Mouse (Mus musculus) hindbrain, embryonic 13.5 days (tissue): ENCODE results near the gene Birc5. TPM values are rescaled to one million over a fixed set of nuclear protein-coding genes. Genes with fewer than 3 reads are reported as not detected.

Experiments used
- ATAC-seq: fragments of 200-750 bp; cut with Nextera tagmentation; 2 replicates; pipeline ENCODE4 v1.8.0; 2017; ENCODE audit warnings: moderate TSS enrichment; ENCODE audit not compliant: low FRiP score
- H3K27ac ChIP-seq: fragments of 300-500 bp; sonication (generic); 2 replicates; pipeline ENCODE4 v1.5.1; 2015; ENCODE audit warnings: inconsistent platforms, mild to moderate bottlenecking, moderate library complexity
- H3K27me3 ChIP-seq: fragments of 300-500 bp; sonication (generic); 2 replicates; pipeline ENCODE4 v1.6.1; 2015; ENCODE audit warnings: mild to moderate bottlenecking, inconsistent platforms
- H3K36me3 ChIP-seq: fragments of 300-500 bp; sonication (generic); 2 replicates; pipeline ENCODE4 v1.6.1; 2015; ENCODE audit warnings: mild to moderate bottlenecking, inconsistent platforms
- H3K4me1 ChIP-seq: fragments of 300-500 bp; sonication (generic); replicated peaks from 2 replicates; pipeline ENCODE4 v1.6.1; 2015; ENCODE audit warnings: inconsistent platforms
- H3K4me2 ChIP-seq: fragments of 300-500 bp; sonication (generic); 2 replicates; pipeline ENCODE4 v1.6.1; 2015; ENCODE audit warnings: inconsistent platforms, mild to moderate bottlenecking, moderate library complexity
- H3K4me3 ChIP-seq: fragments of 300-500 bp; sonication (generic); 2 replicates; pipeline ENCODE4 v1.5.1; 2015; ENCODE audit warnings: mild to moderate bottlenecking, inconsistent platforms
- H3K9ac ChIP-seq: fragments of 300-500 bp; sonication (generic); 2 replicates; pipeline ENCODE4 v1.6.1; 2015; ENCODE audit warnings: mild to moderate bottlenecking, inconsistent platforms
- H3K9me3 ChIP-seq: fragments of 300-500 bp; sonication (generic); 2 replicates; pipeline ENCODE4 v1.6.1; 2016; ENCODE audit warnings: inconsistent platforms
- WGBS: fragments of 180-500 bp; shearing (Covaris S2); methylation state at CpG from one replicate; pipeline ENCODE4 v1.1.7; 2015; 5-methylcytosine and 5-hydroxymethylcytosine counted together
- polyA plus RNA-seq: library from polyadenylated mRNA; unstranded; fragments of >200 nt; fragmentation: Nextera tagmentation; extraction: Ambion mirVana; gene quantifications from 2 replicates; pipeline ENCODE4 v1.2.1, GENCODE M21; 2015

The Birc5 gene
- polyA plus RNA-seq, 1 experiment from 2014 or later = 56.0 TPM

DNA sequence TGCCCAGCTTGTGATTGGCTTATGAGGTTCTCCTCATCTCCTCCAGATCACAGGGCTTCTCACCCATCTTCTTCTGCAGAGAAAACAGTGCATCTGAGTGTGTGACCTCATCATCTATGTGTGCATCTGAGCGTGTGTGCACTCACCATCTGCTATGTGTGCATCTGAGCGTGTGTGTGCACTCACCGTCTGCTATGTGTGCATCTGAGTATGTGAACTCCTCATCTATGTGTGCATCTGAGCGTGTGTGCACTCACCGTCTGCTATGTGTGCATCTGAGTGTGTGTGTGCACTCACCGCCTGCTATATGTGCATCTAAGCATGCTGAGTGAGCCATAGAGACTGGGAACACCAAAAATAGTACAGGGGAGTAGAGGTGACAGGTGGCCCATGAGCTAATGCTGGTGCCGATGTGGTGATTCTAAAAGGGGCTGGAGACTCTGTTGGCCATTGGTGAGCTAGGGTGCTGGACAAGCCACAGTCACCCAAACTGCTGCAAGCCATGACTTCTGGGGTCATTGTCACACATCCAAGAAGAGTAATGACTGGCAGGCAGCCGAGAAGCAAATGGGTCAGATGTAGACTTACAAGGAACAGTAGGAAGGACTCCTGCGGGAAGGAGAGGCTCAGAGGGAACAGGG is 31.4 kb downstream of the Birc5 start:
- no peak overlapping the region for H3K4me2 ChIP-seq
- peaks cover 35% of the 10 kb centered on the region for H3K4me1 ChIP-seq
- H3K36me3 ChIP-seq = no peaks in the 10 kb centered on the region
- peaks cover 35% of the 10 kb centered on the region for H3K27me3 ChIP-seq
- ATAC-seq = no peak
- H3K27ac ChIP-seq = no peak overlapping the region
- no peak overlapping the region for H3K4me3 ChIP-seq
- no peak overlapping the region for H3K9ac ChIP-seq
- 89% methylated on average over 9 of the region's 9 CpGs for WGBS
- no peaks in the 10 kb centered on the region for H3K9me3 ChIP-seq

DNA sequence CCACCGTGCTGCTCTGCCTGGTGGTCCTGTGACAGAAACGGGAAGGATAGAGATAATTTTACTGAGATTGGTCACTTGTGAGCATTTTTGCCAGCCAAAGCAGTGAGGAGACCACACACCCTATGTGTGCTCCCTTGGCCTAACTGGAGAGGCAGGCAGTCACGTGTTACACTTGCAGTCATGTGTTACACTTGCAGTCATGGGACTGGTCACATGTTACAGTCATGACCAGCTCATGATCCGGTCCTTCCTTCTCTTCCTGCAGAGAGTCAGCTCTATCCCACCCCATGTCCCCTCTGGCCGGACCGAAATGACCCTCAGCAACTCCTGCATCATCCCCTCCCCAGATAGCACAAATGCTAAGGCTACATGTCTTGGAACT is 31.9 kb downstream of the Birc5 start:
- no peak for ATAC-seq
- WGBS = 80% methylated on average over 6 of the region's 6 CpGs
- Histone ChIP-seq H3K4me1 (peaks cover 32% of the 10 kb centered on the region), H3K9me3 (no peaks in the 10 kb centered on the region), H3K36me3 (no peaks in the 10 kb centered on the region), H3K4me3 (no peak overlapping the region), H3K9ac (no peak overlapping the region), H3K27me3 (peaks cover 35% of the 10 kb centered on the region), H3K4me2 (no peak overlapping the region), H3K27ac (no peak overlapping the region)

DNA sequence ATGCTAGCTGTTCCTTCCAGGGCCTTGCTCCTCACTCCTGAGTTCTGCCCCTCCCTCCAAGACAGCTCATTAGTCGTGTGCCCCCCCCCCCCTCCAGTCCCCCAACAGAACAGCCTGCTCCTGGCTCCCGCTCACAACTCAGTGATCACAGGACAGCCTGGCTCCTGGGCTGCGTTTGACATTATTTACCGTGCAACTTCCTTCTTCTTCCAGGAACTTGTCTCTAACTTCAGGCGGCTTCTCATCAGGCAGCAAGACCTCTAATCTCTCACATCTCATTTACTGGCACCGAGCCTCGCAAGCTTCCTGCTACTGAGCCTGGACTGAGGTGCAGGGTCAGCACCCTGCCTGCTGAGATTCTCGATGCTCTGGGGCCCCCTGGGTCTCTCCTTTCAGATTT is 32.7 kb downstream of the Birc5 start:
- H3K4me2 ChIP-seq = no peak overlapping the region
- H3K9me3 ChIP-seq = no peaks in the 10 kb centered on the region
- no peak overlapping the region for H3K9ac ChIP-seq
- no peak overlapping the region for H3K4me3 ChIP-seq
- 21% methylated on average over 8 of the region's 8 CpGs for WGBS
- no peak for ATAC-seq
- H3K4me1 ChIP-seq = peaks cover 31% of the 10 kb centered on the region
- H3K36me3 ChIP-seq = no peaks in the 10 kb centered on the region
- peaks cover 43% of the 10 kb centered on the region for H3K27me3 ChIP-seq
- no peak overlapping the region for H3K27ac ChIP-seq

DNA sequence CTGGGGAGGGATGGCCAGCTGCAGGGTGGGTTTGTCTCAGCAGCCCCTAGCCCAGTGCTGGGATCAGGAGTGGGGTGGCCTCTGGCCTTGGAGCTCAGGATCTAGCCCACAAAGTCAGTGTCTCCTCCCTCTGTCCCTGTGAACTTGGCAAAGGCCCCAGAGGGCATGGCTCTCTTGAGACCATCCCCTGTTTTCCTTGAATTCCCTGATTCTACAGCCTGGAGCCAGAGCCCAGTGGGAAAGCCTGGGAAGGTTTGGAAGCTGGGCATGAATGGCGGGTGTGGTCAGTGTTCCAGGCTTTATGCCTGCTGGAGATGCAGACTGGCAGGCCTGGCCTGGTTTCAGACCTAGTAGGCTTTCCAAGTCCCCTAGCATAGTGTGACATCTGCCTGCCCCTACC is 33.2 kb downstream of the Birc5 start:
- WGBS = 81% methylated on average over 1 of the region's 1 CpGs
- Histone ChIP-seq H3K9ac (no peak overlapping the region), H3K4me3 (no peak overlapping the region), H3K27me3 (peaks cover 46% of the 10 kb centered on the region), H3K4me2 (no peak overlapping the region), H3K4me1 (peaks cover 31% of the 10 kb centered on the region), H3K9me3 (no peaks in the 10 kb centered on the region), H3K36me3 (no peaks in the 10 kb centered on the region), H3K27ac (no peak overlapping the region)
- no peak for ATAC-seq

DNA sequence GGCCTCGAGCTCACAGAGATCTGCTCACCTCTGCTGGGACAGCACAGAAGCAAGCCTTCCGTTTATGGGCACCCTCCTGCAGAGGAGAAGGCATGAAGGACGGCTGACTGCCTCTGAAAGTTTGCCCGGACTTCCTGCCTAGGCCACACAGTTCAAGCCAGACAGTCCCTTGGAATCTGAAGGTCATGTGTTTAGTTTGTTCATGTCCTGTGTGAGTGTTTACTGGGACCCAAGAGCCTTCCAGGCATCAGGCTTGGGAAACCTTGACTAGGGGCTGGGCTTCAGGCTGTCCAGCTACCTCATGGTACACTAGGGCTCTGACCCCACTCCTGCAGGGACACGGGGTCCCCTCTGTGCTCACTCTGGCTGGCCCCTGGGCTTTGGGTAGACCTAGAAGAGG is 36.9 kb downstream of the Birc5 start:
- no peak overlapping the region for H3K27ac ChIP-seq
- H3K9ac ChIP-seq = no peak overlapping the region
- H3K36me3 ChIP-seq = no peaks in the 10 kb centered on the region
- H3K4me3 ChIP-seq = no peak overlapping the region
- no peaks in the 10 kb centered on the region for H3K9me3 ChIP-seq
- ATAC-seq = no peak
- 73% methylated on average over 5 of the region's 5 CpGs for WGBS
- H3K4me1 ChIP-seq = peaks cover 43% of the 10 kb centered on the region
- no peak overlapping the region for H3K4me2 ChIP-seq
- H3K27me3 ChIP-seq = peaks cover 61% of the 10 kb centered on the region

DNA sequence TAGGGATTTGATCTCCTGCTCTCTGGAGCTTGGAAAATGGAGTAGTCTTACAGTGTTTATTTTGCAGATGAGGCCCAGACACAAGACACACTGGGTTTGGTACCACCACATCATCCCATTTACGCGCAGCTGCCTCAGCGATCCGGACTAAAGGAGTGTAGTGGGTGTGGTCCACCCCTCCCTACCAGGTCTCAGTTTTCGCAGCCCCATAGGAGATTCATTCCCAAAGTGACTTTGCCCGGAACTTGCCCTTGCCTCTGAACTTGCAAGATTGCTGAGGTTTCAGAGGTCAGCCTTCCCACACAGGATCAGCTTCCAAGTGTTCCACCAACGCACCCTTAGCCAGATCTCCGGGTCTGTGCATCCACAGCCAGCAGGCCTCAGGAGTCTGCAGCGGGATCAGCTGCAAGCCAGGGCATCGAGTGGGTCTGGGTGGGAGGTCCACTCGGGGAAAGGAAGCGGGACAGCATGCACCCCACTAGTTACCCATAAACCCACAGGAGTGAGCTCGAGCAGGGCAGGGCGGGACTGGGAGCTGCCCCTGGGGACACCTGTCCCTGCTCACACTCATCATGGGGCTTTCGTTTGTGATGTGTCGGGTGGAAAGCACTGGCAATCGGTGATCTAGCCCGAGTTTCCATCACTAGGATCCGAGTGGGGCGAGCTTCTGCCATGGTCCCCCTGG is 39.3 kb downstream of the Birc5 start:
- no peak for ATAC-seq
- H3K4me2 ChIP-seq = peak overlapping the region; percentile 51
- peaks cover 63% of the 10 kb centered on the region for H3K27me3 ChIP-seq
- H3K9me3 ChIP-seq = no peaks in the 10 kb centered on the region
- WGBS = 10% methylated on average over 20 of the region's 20 CpGs
- H3K4me1 ChIP-seq = peaks cover 37% of the 10 kb centered on the region
- peak overlapping the region; percentile 15 for H3K4me3 ChIP-seq
- no peaks in the 10 kb centered on the region for H3K36me3 ChIP-seq
- H3K9ac ChIP-seq = peak overlapping the region; percentile 61; the same call in 1 of the 2 replicates
- H3K27ac ChIP-seq = no peak overlapping the region

DNA sequence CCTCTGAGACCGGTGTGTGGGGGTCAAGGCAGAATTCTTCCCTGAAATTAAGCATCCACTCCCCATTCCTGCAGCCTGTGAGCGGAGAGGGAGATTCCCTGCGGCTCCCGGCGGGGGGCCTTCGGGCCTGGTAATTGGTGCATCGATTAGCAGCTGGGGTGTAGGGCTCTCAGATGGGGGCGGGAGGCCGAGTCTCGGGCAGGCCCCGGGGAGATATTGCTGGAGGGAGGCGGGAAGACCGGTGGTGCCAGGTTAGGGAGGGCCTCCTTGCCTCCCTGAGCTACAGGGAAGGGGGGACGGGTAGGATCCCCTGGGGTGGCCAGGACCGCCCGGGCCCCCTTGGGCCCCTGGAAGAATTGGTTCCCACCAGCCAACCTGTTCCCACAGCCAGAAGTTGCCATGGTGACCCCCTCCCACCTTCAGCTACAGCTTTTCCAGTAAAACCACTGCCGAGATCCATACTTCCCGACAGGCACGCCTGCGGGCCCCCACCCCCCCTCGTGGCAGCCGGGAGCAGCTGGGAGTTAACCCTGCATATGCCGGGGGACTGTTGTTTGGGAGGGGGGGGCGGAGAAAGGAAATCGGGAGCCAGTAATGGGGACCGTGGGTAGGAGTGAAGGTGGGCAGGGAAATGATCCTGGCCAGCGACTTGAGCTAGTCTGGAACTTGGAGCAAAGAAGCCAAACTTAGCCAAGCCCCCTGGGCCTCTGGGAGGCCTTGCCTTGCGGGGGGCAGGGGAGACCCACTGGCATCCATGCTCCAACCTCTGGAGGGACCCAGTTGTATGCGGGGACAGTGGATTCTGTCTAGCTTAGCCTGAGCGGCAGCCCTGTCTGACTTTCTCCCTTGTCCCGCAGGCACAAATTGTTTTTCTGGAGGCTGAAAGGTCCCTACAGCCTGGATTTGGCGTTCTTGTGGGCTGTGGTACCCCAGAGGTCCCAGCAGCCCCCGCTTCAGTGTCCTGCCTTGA is 40.1 kb downstream of the Birc5 start:
- ATAC-seq = peak; percentile 34
- Histone ChIP-seq H3K4me2 (peak overlapping the region; percentile 51), H3K9me3 (no peaks in the 10 kb centered on the region), H3K9ac (peak overlapping the region; percentile 61), H3K27me3 (peaks cover 63% of the 10 kb centered on the region), H3K4me3 (peak overlapping the region; percentile 15), H3K4me1 (peaks cover 37% of the 10 kb centered on the region), H3K36me3 (no peaks in the 10 kb centered on the region), H3K27ac (peak overlapping the region; percentile 83)
- WGBS = 4% methylated on average over 33 of the region's 33 CpGs

DNA sequence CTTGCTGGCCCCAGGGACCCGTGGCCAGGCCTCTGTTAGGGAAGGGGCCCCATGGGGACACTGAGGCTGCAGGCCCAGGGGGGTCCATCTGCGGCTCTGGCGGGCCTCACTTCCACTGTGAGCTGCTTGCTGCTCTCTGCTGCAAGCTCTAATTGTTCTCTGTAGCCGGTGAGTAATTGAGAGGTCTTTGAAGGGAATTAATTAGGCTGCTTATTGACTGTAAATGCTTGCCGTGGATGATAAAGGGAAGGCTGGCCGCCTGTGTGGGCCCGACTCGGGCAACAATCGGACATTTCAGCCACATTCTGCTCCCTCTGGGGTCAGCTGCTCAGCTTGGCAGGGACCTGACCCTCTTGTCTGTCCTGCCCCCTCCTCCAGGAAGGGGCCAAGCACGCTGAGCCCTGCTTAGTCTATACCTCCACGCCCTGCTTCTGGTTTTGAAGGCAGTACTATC is 40.9 kb downstream of the Birc5 start:
- Histone ChIP-seq H3K27me3 (peaks cover 63% of the 10 kb centered on the region), H3K9ac (peak overlapping the region; percentile 61), H3K9me3 (no peaks in the 10 kb centered on the region), H3K4me2 (peak overlapping the region; percentile 51), H3K36me3 (no peaks in the 10 kb centered on the region), H3K4me1 (peaks cover 37% of the 10 kb centered on the region), H3K27ac (peak overlapping the region; percentile 83), H3K4me3 (no peak overlapping the region)
- 2% methylated on average over 11 of the region's 11 CpGs for WGBS
- ATAC-seq = peak; percentile 53

DNA sequence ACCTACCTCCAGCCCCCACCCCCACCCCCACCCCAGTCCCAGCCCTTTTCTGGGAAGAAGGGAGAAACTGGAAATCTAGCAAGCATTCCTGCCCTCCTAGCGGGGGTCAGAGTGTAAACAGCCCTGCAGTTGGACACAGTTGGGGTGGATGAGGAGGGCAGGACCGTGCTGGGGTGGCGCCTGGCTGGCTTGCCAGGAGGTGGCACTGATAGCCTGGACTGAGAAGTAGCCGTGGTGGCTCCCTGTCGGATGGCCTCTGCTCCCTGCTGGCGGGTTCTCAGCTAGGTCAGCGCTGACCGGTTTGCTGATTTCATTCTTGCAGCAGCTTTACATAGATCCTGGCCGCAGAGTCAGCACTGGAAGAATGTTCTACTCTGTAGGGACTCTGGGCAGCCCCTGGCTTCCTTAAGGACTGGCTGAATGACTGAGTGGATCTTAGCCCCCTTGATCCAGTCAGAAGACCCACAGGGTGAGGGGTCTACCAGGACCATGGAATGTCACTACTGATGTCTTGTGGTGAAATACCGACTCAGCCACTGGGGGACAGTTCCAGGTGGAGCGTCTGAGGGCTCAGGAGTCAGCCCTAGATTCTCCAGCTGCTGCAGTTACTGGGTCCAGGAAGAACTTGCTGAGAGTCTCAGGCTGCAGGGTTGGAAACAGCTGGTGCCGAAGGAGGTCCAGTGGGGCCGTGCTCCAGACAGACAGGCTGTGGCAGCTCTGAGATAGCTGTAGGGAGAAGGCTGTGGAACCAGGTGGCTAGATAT is 41.6 kb downstream of the Birc5 start:
- ATAC-seq = peak; percentile 44; the same call in 1 of the 2 replicates
- Histone ChIP-seq H3K9me3 (no peaks in the 10 kb centered on the region), H3K4me3 (no peak overlapping the region), H3K4me1 (peaks cover 37% of the 10 kb centered on the region), H3K9ac (peak overlapping the region; percentile 61; the same call in 1 of the 2 replicates), H3K27me3 (peaks cover 60% of the 10 kb centered on the region), H3K27ac (peak overlapping the region; percentile 83; the same call in 1 of the 2 replicates), H3K4me2 (peak overlapping the region; percentile 51; the same call in 1 of the 2 replicates), H3K36me3 (no peaks in the 10 kb centered on the region)
- 16% methylated on average over 13 of the region's 13 CpGs for WGBS

DNA sequence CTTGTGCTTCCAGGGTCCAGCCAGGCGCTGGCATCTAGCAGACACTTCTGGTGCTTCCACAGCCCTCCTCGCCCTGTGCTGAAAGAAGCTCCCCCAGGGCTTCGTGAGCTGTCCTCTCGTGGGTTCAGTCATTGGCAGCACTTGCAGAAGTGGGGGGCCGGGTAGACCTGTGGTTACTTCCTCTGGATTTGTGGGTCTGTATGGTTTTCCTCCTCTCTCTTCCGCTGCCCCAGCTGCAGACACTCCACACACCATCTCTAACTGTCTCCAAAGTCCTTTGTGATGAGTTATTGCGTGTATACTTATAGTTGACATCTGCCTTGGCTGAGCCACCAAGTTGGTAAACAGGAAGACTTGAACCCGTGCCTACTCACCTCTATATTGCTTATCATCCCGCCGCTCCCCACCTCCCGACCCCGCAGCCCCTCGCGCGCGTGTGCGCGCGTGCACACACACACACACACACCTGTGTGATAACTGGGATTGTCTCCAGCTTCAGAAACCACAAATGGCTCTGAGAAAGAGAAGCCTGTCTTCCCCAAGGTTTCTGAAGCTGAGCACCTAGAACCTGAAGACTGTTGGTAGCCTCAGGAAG is 42.6 kb downstream of the Birc5 start:
- Histone ChIP-seq H3K9me3 (no peaks in the 10 kb centered on the region), H3K4me1 (peaks cover 37% of the 10 kb centered on the region), H3K4me3 (no peak overlapping the region), H3K36me3 (no peaks in the 10 kb centered on the region), H3K27ac (no peak overlapping the region), H3K9ac (no peak overlapping the region), H3K27me3 (peaks cover 54% of the 10 kb centered on the region), H3K4me2 (no peak overlapping the region)
- 94% methylated on average over 19 of the region's 19 CpGs for WGBS
- ATAC-seq = no peak

DNA sequence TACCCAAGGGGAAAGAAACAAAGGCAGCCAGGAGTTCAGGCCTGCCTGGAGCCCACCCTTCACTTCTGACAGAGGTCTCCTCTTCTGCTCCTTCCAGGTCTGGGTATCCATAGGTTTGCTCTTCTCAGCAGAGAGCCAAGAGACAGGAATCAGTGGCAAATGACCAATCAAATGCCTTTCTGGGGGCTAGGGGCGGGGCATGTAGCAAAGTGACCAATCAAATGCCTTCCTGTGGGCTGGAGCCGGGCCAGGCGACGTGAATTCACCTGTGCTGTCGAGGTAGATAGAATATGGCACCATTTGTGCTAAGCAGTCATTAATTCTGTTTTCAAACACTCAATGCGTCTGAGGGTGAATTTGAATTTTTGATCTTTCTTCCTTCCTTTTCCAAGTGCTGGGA is 43.1 kb downstream of the Birc5 start:
- no peak overlapping the region for H3K4me2 ChIP-seq
- no peak overlapping the region for H3K4me3 ChIP-seq
- no peak for ATAC-seq
- H3K27me3 ChIP-seq = peaks cover 49% of the 10 kb centered on the region
- H3K9ac ChIP-seq = no peak overlapping the region
- 56% methylated on average over 6 of the region's 6 CpGs for WGBS
- no peaks in the 10 kb centered on the region for H3K36me3 ChIP-seq
- peaks cover 37% of the 10 kb centered on the region for H3K4me1 ChIP-seq
- no peaks in the 10 kb centered on the region for H3K9me3 ChIP-seq
- H3K27ac ChIP-seq = no peak overlapping the region
